Mouse (Mus musculus) bone marrow, adult 2 months (tissue): ENCODE measurements around the gene Exd1.

Experiments used
- CTCF ChIP-seq: fragments of 200-500 bp; IDR thresholded peaks from 2 replicates; pipeline ENCODE4 v1.5.1; 2011; ENCODE audit warnings: low read length, control low read depth; ENCODE audit not compliant: control insufficient read depth, insufficient read depth
- POLR2A ChIP-seq: fragments of 200-500 bp; IDR thresholded peaks from 2 replicates; pipeline ENCODE4 v1.6.1; 2011; ENCODE audit warnings: low read depth, mild to moderate bottlenecking, control low read depth, low read length, borderline replicate concordance; ENCODE audit not compliant: control insufficient read depth

- TF ChIP-seq CTCF (no peak), POLR2A (no peak; the same call in 1 of the 2 replicates)
Observed at GRCm38 (mm10) chr2:119476621-119477391, 70.6 kb downstream of the Exd1 start.
